Mouse (Mus musculus) stomach, postnatal 0 days (tissue): Measurements from ENCODE around the gene Dnhd1. TPM values are rescaled to one million over a fixed set of nuclear protein-coding genes. Genes with fewer than 3 reads are reported as not detected.
A peak's percentile ranks its signal among the peaks of the same experiment; 100 is the strongest.
"Not testable (repeated sequence)": the region's sequence is repeated elsewhere in the genome, so short reads cannot be mapped to it uniquely, and the experiment has no call there.

Experiments
- ATAC-seq: fragments of 200-750 bp; cut with Nextera tagmentation; 2 replicates; pipeline ENCODE4 v1.8.0; 2017; ENCODE audit not compliant: low FRiP score, low TSS enrichment
- DNase-seq: peaks from one replicate; pipeline ENCODE4 v3.0.0-alpha.2; 2016; ENCODE audit warnings: low spot score
- H3K27ac ChIP-seq: fragments of 300-500 bp; sonication (generic); replicated peaks from 2 replicates; pipeline ENCODE4 v1.5.1; 2014; ENCODE audit warnings: mild to moderate bottlenecking, control low read depth
- H3K27me3 ChIP-seq: fragments of 300-500 bp; sonication (generic); 2 replicates; pipeline ENCODE4 v1.6.1; 2014; ENCODE audit warnings: low read length; ENCODE audit not compliant: control insufficient read depth, insufficient read depth
- H3K36me3 ChIP-seq: fragments of 300-500 bp; sonication (generic); 2 replicates; pipeline ENCODE4 v1.6.1; 2014; ENCODE audit warnings: low read length, mixed read lengths; ENCODE audit not compliant: control insufficient read depth, insufficient read depth
- H3K4me1 ChIP-seq: fragments of 300-500 bp; sonication (generic); replicated peaks from 2 replicates; pipeline ENCODE4 v1.6.1; 2014; ENCODE audit warnings: antibody characterized with exemption; ENCODE audit not compliant: control insufficient read depth, insufficient read depth
- H3K4me2 ChIP-seq: fragments of 300-500 bp; sonication (generic); replicated peaks from 2 replicates; pipeline ENCODE4 v1.6.1; 2014; ENCODE audit warnings: low read depth, mild to moderate bottlenecking, control low read depth, moderate library complexity
- H3K4me3 ChIP-seq: fragments of 300-500 bp; sonication (generic); 2 replicates; pipeline ENCODE4 v1.5.1; 2014; ENCODE audit warnings: low read depth, low read length, control low read depth
- H3K9ac ChIP-seq: fragments of 300-500 bp; sonication (generic); 2 replicates; pipeline ENCODE4 v1.6.1; 2014; ENCODE audit warnings: mild to moderate bottlenecking, low read length, control low read depth, mixed read lengths
- H3K9me3 ChIP-seq: fragments of 300-500 bp; sonication (generic); 2 replicates; pipeline ENCODE4 v1.6.1; 2016; ENCODE audit warnings: low read length; ENCODE audit not compliant: control insufficient read depth
- CTCF ChIP-seq: IDR thresholded peaks from 2 replicates; pipeline ENCODE4 v1.5.1; 2016; ENCODE audit warnings: antibody characterized with exemption, low read depth, mild to moderate bottlenecking, moderate library complexity
- EP300 ChIP-seq: optimal IDR thresholded peaks from 2 replicates; pipeline ENCODE3; 2016; ENCODE audit warnings: antibody characterized with exemption
- WGBS: fragments of 180-500 bp; shearing (Covaris S2); extraction: QIAGEN DNeasy Blood & Tissue Kit; methylation state at CpG from one replicate; pipeline ENCODE4 v1.1.7; 2014; 5-methylcytosine and 5-hydroxymethylcytosine counted together
- polyA plus RNA-seq: library from polyadenylated mRNA; unstranded; fragments of >200 nt; fragmentation: Nextera tagmentation; extraction: Ambion mirVana; gene quantifications from 2 replicates; pipeline ENCODE4 v1.2.1, GENCODE M21; 2015

The Dnhd1 gene
- polyA plus RNA-seq, 1 experiment from 2014 or later: 0.07 TPM

- H3K4me3 ChIP-seq: no peak overlapping the region
- no peak overlapping the region for H3K4me2 ChIP-seq
- H3K27me3 ChIP-seq: no peaks in the 10 kb centered on the region
- no peak overlapping the region for H3K27ac ChIP-seq
- H3K9ac ChIP-seq: no peak overlapping the region
- DNase-seq (no peak), ATAC-seq (no peak)
- no peaks in the 10 kb centered on the region for H3K9me3 ChIP-seq
- TF ChIP-seq CTCF (no peak), EP300 (no peak)
- H3K36me3 ChIP-seq: no peaks in the 10 kb centered on the region
- no peaks in the 10 kb centered on the region for H3K4me1 ChIP-seq
- WGBS: 70% methylated on average over 2 of the region's 2 CpGs
These were observed 71.3 kb downstream of the Dnhd1 start for GRCm38 (mm10) chr7:105721916-105722315.

GRCm38 (mm10) chr7:105726144-105726979 is 75.7 kb downstream of the Dnhd1 start:
- 72% methylated on average over 4 of the region's 4 CpGs for WGBS
- H3K9me3 ChIP-seq: no peaks in the 10 kb centered on the region
- no peak overlapping the region for H3K4me3 ChIP-seq
- ATAC-seq (peak; percentile 70), DNase-seq (peak; percentile 35)
- H3K27me3 ChIP-seq: no peaks in the 10 kb centered on the region
- H3K4me2 ChIP-seq: no peak overlapping the region
- H3K36me3 ChIP-seq: peaks cover under 1% of the 10 kb centered on the region; the same call in 1 of the 2 replicates
- no peak overlapping the region for H3K9ac ChIP-seq
- no peak overlapping the region for H3K27ac ChIP-seq
- no peaks in the 10 kb centered on the region for H3K4me1 ChIP-seq
- TF ChIP-seq EP300 (no peak), CTCF (peak; percentile 95)

GRCm38 (mm10) chr7:105726980-105727325 is 76.3 kb downstream of the Dnhd1 start:
- Histone ChIP-seq H3K4me2 (no peak overlapping the region), H3K9ac (no peak overlapping the region), H3K27me3 (no peaks in the 10 kb centered on the region), H3K36me3 (peaks cover 4% of the 10 kb centered on the region; the same call in 1 of the 2 replicates), H3K9me3 (no peaks in the 10 kb centered on the region), H3K27ac (no peak overlapping the region), H3K4me1 (no peaks in the 10 kb centered on the region), H3K4me3 (no peak overlapping the region)
- WGBS: 93% methylated on average over 4 of the region's 4 CpGs
- no peak for TF ChIP-seq CTCF
- TF ChIP-seq EP300: no peak
- ATAC-seq (no peak), DNase-seq (no peak)

GRCm38 (mm10) chr7:105728701-105729428 is 78.2 kb downstream of the Dnhd1 start:
- H3K4me1 ChIP-seq: no peaks in the 10 kb centered on the region
- WGBS: 68% methylated on average over 6 of the region's 6 CpGs
- DNase-seq: no peak
- H3K27me3 ChIP-seq: no peaks in the 10 kb centered on the region
- no peak for ATAC-seq
- no peaks in the 10 kb centered on the region for H3K9me3 ChIP-seq
- H3K9ac ChIP-seq: no peak overlapping the region
- TF ChIP-seq CTCF: no peak
- TF ChIP-seq EP300: no peak
- no peak overlapping the region for H3K4me3 ChIP-seq
- H3K27ac ChIP-seq: no peak overlapping the region; the same call in 1 of the 2 replicates
- no peak overlapping the region for H3K4me2 ChIP-seq
- H3K36me3 ChIP-seq: peaks cover 13% of the 10 kb centered on the region

- TF ChIP-seq EP300 (no peak), CTCF (no peak)
- no peaks in the 10 kb centered on the region for H3K9me3 ChIP-seq
- H3K9ac ChIP-seq: no peak overlapping the region
- WGBS: 94% methylated on average over 11 of the region's 11 CpGs
- peaks cover 13% of the 10 kb centered on the region for H3K36me3 ChIP-seq
- no peak overlapping the region for H3K27ac ChIP-seq
- DNase-seq (peak; percentile 8), ATAC-seq (no peak)
- H3K4me2 ChIP-seq: no peak overlapping the region
- no peak overlapping the region for H3K4me3 ChIP-seq
- no peaks in the 10 kb centered on the region for H3K27me3 ChIP-seq
- H3K4me1 ChIP-seq: no peaks in the 10 kb centered on the region
These were observed 83.2 kb downstream of the Dnhd1 start for GRCm38 (mm10) chr7:105733836-105734235.

- DNase-seq: no peak
- no peak for TF ChIP-seq CTCF
- TF ChIP-seq EP300: no peak
- Histone ChIP-seq H3K36me3 (peaks cover 13% of the 10 kb centered on the region), H3K27me3 (no peaks in the 10 kb centered on the region), H3K4me3 (no peak overlapping the region), H3K27ac (no peak overlapping the region), H3K9ac (no peak overlapping the region), H3K4me1 (no peaks in the 10 kb centered on the region), H3K4me2 (no peak overlapping the region), H3K9me3 (no peaks in the 10 kb centered on the region)
- ATAC-seq: no peak
- 81% methylated on average over 8 of the region's 8 CpGs for WGBS
These were observed 84.2 kb downstream of the Dnhd1 start for GRCm38 (mm10) chr7:105734826-105735225.

GRCm38 (mm10) chr7:105735464-105735863 is 84.8 kb downstream of the Dnhd1 start:
- peak overlapping the region; percentile 94 for H3K4me3 ChIP-seq
- not testable (repeated sequence) for H3K9me3 ChIP-seq, H3K4me1 ChIP-seq, H3K27me3 ChIP-seq, H3K27ac ChIP-seq, DNase-seq, ATAC-seq
- H3K36me3 ChIP-seq: peaks cover 16% of the 10 kb centered on the region
- H3K9ac ChIP-seq: peak overlapping the region; percentile 96
- WGBS: 36% methylated on average over 4 of the region's 4 CpGs
- peak overlapping the region; percentile 84 for H3K4me2 ChIP-seq
